Mouse (Mus musculus): ENCODE results near the gene Supt6. TPM values are rescaled to one million over a fixed set of nuclear protein-coding genes. Genes with fewer than 3 reads are reported as not detected.

Gene Supt6
- total RNA-seq, 2 experiments from 2014 or later = 33.7 to 36.6 TPM

GRCm38 (mm10) chr11:78171328-78171727 lies 74.5 kb downstream of the Supt6 start:
- intact Hi-C loops (cut with DNase I) = no loop called here
- DNase-seq = no peak

- intact Hi-C loops (cut with DNase I) = no loop called here
- no peak for DNase-seq
These were observed 75.5 kb downstream of the Supt6 start for GRCm38 (mm10) chr11:78170306-78170705.

GRCm38 (mm10) chr11:78168541-78169468 lies 77.0 kb downstream of the Supt6 start:
- no peak for DNase-seq
- intact Hi-C loops (cut with DNase I) = no loop called here

DNA sequence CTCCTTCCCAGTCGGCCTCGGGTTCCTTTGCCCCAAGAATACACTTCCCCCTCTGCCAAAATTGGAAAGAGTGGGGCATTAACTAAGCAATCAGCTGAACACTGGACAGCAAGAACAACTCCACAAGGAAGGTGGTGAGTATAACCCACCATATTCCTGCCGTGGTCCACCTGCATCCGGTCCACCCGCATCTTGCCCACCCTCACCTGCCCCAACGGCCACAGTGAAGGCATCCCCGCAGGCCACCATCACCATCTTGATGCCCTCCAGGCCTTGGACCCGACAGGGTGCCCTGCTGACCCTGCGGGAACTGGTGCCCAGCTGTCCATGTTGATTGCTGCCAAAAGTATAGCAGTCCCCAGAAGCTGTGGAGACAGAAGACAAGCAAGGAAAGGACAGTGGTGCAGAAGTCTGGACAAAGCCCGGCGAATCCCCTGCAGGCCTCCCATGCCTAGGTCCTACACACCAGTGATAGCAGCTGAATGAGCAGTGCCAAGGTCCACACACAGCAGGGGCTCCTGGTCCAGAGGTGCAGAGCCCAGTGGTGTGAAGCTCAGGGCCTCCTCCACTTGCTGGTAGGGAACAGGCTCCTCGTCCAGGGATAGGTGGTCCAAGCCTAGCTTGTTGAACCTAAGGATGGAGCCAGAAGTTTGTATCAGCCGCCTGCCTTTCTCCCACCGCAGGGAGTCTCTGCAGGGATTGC lies 78.4 kb downstream of the Supt6 start:
- intact Hi-C loops (cut with DNase I) = no loop called here
- DNase-seq = no peak

DNA sequence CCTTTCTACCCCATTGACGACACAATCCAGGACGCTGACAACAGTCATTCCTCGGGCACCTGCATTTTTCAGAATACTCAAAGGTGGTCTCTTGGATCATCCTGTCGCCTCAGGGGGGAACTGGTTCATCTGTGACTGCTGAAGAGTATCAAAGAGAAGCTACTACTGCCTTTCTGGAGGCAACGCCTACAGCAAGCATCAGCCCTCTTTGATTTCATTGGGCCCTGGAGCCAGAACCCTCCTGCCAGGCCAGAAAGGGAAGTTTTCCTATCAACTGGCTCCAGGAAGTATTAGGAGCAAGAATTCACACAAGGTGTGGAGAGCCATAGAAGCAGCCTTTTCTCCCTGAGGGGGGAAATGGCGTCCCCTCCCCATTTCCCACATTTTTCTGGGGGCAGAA lies 79.1 kb downstream of the Supt6 start:
- DNase-seq = no peak
- intact Hi-C loops (cut with DNase I) = no loop called here

DNA sequence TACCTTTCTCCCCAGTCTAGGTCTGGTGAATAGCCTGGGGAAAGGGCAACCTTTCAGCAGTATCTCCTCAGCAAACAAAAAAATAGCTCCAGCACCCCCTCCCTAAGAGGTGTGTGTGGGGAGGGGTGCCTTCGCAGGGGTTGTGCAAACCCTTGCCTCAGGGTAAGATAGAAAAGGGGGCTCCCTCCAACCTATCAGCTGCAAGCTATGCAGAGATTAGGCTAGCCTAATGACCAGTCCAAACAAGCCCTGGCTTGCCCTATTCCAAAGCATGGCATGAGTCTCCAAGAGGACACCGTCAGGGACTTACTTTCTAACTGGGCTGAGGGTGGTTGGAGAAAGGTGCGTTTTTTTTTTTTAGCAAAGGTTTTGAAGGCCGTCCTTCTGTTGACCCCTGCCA lies 79.6 kb downstream of the Supt6 start:
- intact Hi-C loops (cut with DNase I) = no loop called here
- DNase-seq = no peak

- intact Hi-C loops (cut with DNase I) = no loop called here
- no peak for DNase-seq
These were observed 80.1 kb downstream of the Supt6 start for GRCm38 (mm10) chr11:78165761-78166109.

GRCm38 (mm10) chr11:78164924-78165760 lies 80.6 kb downstream of the Supt6 start, which contains the start of gene Traf4:
Gene Traf4, minus strand, starts transcription at chr11:78165589.
- DNase-seq = peak; percentile 88 to 89
- intact Hi-C loops (cut with DNase I) = no loop called here

GRCm38 (mm10) chr11:78164604-78164923 lies 81.2 kb downstream of the Supt6 start:
- intact Hi-C loops (cut with DNase I) = no loop called here
- DNase-seq = no peak

GRCm38 (mm10) chr11:78163681-78164603 lies 81.8 kb downstream of the Supt6 start:
- peak; percentile 85 to 86 for DNase-seq
- intact Hi-C loops (cut with DNase I) = no loop called here

DNA sequence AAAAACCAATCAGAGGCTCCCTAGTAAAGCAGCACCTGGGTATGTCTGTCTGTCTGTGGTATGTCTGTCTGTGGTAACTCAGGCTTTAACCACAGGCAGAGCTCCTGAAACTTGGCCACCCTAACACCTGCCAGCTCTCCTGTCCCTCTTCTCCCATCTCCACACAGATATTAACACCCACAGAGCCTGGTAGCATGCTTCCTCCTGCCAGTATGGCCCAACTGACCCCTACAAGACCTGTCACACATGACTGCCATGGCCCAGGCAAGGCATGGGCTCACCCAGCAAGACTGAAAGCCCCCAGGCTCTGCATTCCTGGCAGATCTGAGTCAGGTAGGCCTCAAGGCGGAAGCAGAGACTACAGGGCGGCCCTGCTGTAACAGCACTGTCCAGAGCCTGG lies 82.7 kb downstream of the Supt6 start:
- no peak for DNase-seq
- intact Hi-C loops (cut with DNase I) = no loop called here

- DNase-seq = peak in 1 of 2 experiments; percentile 44
- intact Hi-C loops (cut with DNase I) = no loop called here
These were observed 83.3 kb downstream of the Supt6 start for GRCm38 (mm10) chr11:78162504-78162903.

DNA sequence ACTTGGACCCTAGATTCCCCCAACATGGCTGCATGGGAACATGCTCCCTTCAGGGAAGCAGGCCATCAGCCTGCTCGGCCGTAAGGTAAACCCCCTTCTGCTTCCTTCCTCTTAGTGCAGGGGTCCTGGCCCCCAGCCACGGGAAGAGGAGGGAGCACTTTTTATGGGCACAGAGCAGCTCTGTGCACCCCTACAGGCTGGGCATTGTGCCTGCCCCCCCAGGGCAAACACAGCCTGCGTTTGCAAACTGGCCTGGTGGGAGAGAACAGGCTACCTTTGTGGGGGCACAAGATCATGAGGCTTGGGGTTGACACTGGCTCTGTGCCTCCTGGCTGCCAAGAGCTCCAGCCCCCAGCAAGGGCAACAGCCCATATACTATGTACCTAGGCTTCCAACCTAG lies 83.8 kb downstream of the Supt6 start:
- DNase-seq = no peak
- intact Hi-C loops (cut with DNase I) = no loop called here

- intact Hi-C loops (cut with DNase I) = no loop called here
- no peak for DNase-seq
These were observed 84.6 kb downstream of the Supt6 start for GRCm38 (mm10) chr11:78161169-78161568.

- intact Hi-C loops (cut with DNase I) = no loop called here
- DNase-seq = no peak
These were observed 85.1 kb downstream of the Supt6 start for GRCm38 (mm10) chr11:78160675-78161074.

DNA sequence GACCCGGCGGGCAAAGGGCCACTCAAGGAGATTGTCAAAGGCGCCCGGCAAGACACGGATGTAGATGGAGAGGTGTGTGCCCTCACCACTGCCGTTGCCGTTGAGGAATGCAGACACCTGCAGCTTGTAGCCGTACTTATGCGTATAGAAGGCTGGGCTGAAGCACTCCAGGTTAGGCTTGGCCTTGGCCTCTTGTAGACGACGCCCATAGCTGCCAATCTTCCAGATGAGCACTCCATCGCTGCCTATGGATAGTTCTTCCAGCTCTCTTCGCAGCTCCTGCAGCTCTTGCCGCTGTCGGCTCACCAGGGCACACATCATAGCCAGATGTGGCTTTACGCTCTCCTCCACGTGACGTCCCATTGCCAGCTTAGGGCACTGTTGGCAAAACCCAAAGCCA lies 85.6 kb downstream of the Supt6 start:
- intact Hi-C loops (cut with DNase I) = no loop called here
- DNase-seq = no peak

GRCm38 (mm10) chr11:78159557-78159956 lies 86.2 kb downstream of the Supt6 start:
- intact Hi-C loops (cut with DNase I) = loop anchor here (1.0 kb wide), 1 partner anchor 18 kb away; no protein-coding TSS in a partner anchor
- DNase-seq = no peak

- intact Hi-C loops (cut with DNase I) = loop anchor here (1.0 kb wide), 1 partner anchor 18 kb away; no protein-coding TSS in a partner anchor
- DNase-seq = peak; percentile 88 to 92
These were observed 86.7 kb downstream of the Supt6 start for GRCm38 (mm10) chr11:78159096-78159495.
